Mouse (Mus musculus) myocyte (in vitro differentiated cells): ENCODE data around the gene Acbd4. TPM values are rescaled to one million over a fixed set of nuclear protein-coding genes. Genes with fewer than 3 reads are reported as not detected.

ENCODE experiments used
- H3K27me3 ChIP-seq: one replicate; pipeline ENCODE4 v1.6.1; 2011; ENCODE audit not compliant: control insufficient read depth, insufficient read depth, insufficient read length
- H3K36me3 ChIP-seq: one replicate; pipeline ENCODE4 v1.6.1; 2011; ENCODE audit not compliant: control insufficient read depth, insufficient read depth
- H3K4me2 ChIP-seq: one replicate; pipeline ENCODE4 v1.6.1; 2011; ENCODE audit warnings: low read depth, control low read depth
- H3K4me3 ChIP-seq: one replicate; pipeline ENCODE4 v1.5.1; 2011; ENCODE audit warnings: mild to moderate bottlenecking, control low read depth, moderate library complexity
- H3K79me2 ChIP-seq: one replicate; pipeline ENCODE4 v1.6.1; 2011; ENCODE audit not compliant: control insufficient read depth, insufficient read depth
- H3ac ChIP-seq: one replicate; pipeline ENCODE4 v1.6.1; 2011; ENCODE audit not compliant: control insufficient read depth, insufficient read length
- CEBPB ChIP-seq: IDR thresholded peaks from 2 replicates; pipeline ENCODE4 v1.6.1; 2011; ENCODE audit warnings: mild to moderate bottlenecking, moderate library complexity; ENCODE audit not compliant: poor library complexity, insufficient read depth, severe bottlenecking
- E2F4 ChIP-seq: IDR thresholded peaks from one replicate; pipeline ENCODE4 v1.6.1; 2011; ENCODE audit warnings: mild to moderate bottlenecking, control low read depth, moderate library complexity; ENCODE audit not compliant: insufficient read depth
- MAX ChIP-seq: IDR thresholded peaks from one replicate; pipeline ENCODE4 v1.6.1; 2011; ENCODE audit warnings: low read depth, mild to moderate bottlenecking, control low read depth
- MYOD1 ChIP-seq, 3 experiments: IDR thresholded peaks; one replicate each; pipeline ENCODE4 v1.6.1; 2011; ENCODE audit warnings: control low read depth in 2 of 3, low read depth in 2 of 3, mild to moderate bottlenecking in 2 of 3, moderate library complexity in 1 of 3; ENCODE audit not compliant: insufficient read length in 2 of 3, control insufficient read depth in 1 of 3
- MYOG ChIP-seq, 3 experiments: IDR thresholded peaks; one replicate each; pipeline ENCODE4 v1.6.1; 2011; ENCODE audit warnings: control low read depth in 2 of 3, low read depth in 2 of 3, mild to moderate bottlenecking in 2 of 3; ENCODE audit not compliant: insufficient read length in 2 of 3, control insufficient read depth in 1 of 3, insufficient read depth in 1 of 3
- POLR2A ChIP-seq: IDR thresholded peaks from one replicate; pipeline ENCODE4 v1.6.1; 2011; ENCODE audit warnings: low read depth, mild to moderate bottlenecking, control low read depth, moderate library complexity; ENCODE audit not compliant: insufficient read length
- POLR2AphosphoS2 ChIP-seq: IDR thresholded peaks from one replicate; pipeline ENCODE4 v1.6.1; 2011; ENCODE audit warnings: low read depth, control low read depth; ENCODE audit not compliant: insufficient read length
- REST ChIP-seq: IDR thresholded peaks from one replicate; pipeline ENCODE4 v1.6.1; 2011; ENCODE audit warnings: mild to moderate bottlenecking, control low read depth, moderate library complexity; ENCODE audit not compliant: insufficient read depth, insufficient read length
- SRF ChIP-seq: IDR thresholded peaks from one replicate; pipeline ENCODE4 v1.6.1; 2011; ENCODE audit warnings: low read depth; ENCODE audit not compliant: control insufficient read depth, insufficient read length
- TCF12 ChIP-seq: IDR thresholded peaks from one replicate; pipeline ENCODE4 v1.6.1; 2011; ENCODE audit warnings: mild to moderate bottlenecking, control low read depth; ENCODE audit not compliant: poor library complexity, insufficient read depth, severe bottlenecking
- TCF3 ChIP-seq: IDR thresholded peaks from one replicate; pipeline ENCODE4 v1.6.1; 2011; ENCODE audit warnings: low read depth, control low read depth; ENCODE audit not compliant: insufficient read length
- USF1 ChIP-seq: IDR thresholded peaks from one replicate; pipeline ENCODE4 v1.6.1; 2011; ENCODE audit warnings: low read depth, mild to moderate bottlenecking, control low read depth, moderate library complexity
- polyA plus RNA-seq: library from polyadenylated mRNA; unstranded; fragments of >200 nt; fragmentation: generic; extraction: Trizol; gene quantifications from one replicate; pipeline ENCODE4 v1.2.1, GENCODE M21; 2012; ENCODE audit warnings: missing spikeins

Acbd4 gene
- polyA plus RNA-seq, 1 experiment, result 55.2 TPM

- no peak overlapping the region for H3K4me3 ChIP-seq
- no peaks in the 10 kb centered on the region for H3K27me3 ChIP-seq
- peaks cover 16% of the 10 kb centered on the region for H3K79me2 ChIP-seq
- no peaks in the 10 kb centered on the region for H3K36me3 ChIP-seq
- H3K4me2 ChIP-seq, result peak overlapping the region; percentile 62
- no peak for TF ChIP-seq TCF3
- TF ChIP-seq MYOG (IDR thresholded peaks at IDR 0.05; ENCODE audit: control insufficient read depth in 1 of 3, insufficient read depth in 1 of 3, insufficient read length in 2 of 3, low read depth in 2 of 3), result peak in 1 of 3 experiments; percentile 69
- peak in 1 of 3 experiments; percentile 57 for TF ChIP-seq MYOD1 (IDR thresholded peaks at IDR 0.05; ENCODE audit: control insufficient read depth in 1 of 3, insufficient read length in 2 of 3, low read depth in 2 of 3)
- H3ac ChIP-seq, result no peak overlapping the region
Measured at GRCm38 (mm10) chr11:103095107-103095670, 6.3 kb upstream of the Acbd4 start.

GRCm38 (mm10) chr11:103095801-103096200, 5.7 kb upstream of the Acbd4 start:
- no peak for TF ChIP-seq E2F4
- TF ChIP-seq TCF12, result no peak
- no peak for TF ChIP-seq USF1
- no peak for TF ChIP-seq REST
- no peak for TF ChIP-seq TCF3
- no peak for TF ChIP-seq POLR2AphosphoS2
- no peak for TF ChIP-seq POLR2A
- no peak for TF ChIP-seq CEBPB
- TF ChIP-seq MYOG (IDR thresholded peaks at IDR 0.05; ENCODE audit: control insufficient read depth in 1 of 3, insufficient read depth in 1 of 3, insufficient read length in 2 of 3, low read depth in 2 of 3), result no peak
- TF ChIP-seq MAX, result no peak
- Histone ChIP-seq H3K4me3 (no peak overlapping the region), H3K36me3 (no peaks in the 10 kb centered on the region), H3K27me3 (no peaks in the 10 kb centered on the region), H3K4me2 (no peak overlapping the region), H3ac (no peak overlapping the region), H3K79me2 (peaks cover 21% of the 10 kb centered on the region)

GRCm38 (mm10) chr11:103096979-103097894, 4.2 kb upstream of the Acbd4 start:
- Histone ChIP-seq H3K4me3 (no peak overlapping the region), H3ac (no peak overlapping the region), H3K36me3 (no peaks in the 10 kb centered on the region), H3K4me2 (peak overlapping the region; percentile 63), H3K27me3 (no peaks in the 10 kb centered on the region), H3K79me2 (peaks cover 26% of the 10 kb centered on the region)
- no peak for TF ChIP-seq MYOD1 (IDR thresholded peaks at IDR 0.05; ENCODE audit: control insufficient read depth in 1 of 3, insufficient read length in 2 of 3, low read depth in 2 of 3)
- peak in 1 of 3 experiments; percentile 19 for TF ChIP-seq MYOG (IDR thresholded peaks at IDR 0.05; ENCODE audit: control insufficient read depth in 1 of 3, insufficient read depth in 1 of 3, insufficient read length in 2 of 3, low read depth in 2 of 3)

- peaks cover 26% of the 10 kb centered on the region for H3K79me2 ChIP-seq
- H3K27me3 ChIP-seq, result no peaks in the 10 kb centered on the region
- TF ChIP-seq REST (no peak), POLR2A (no peak), MYOD1 (IDR thresholded peaks at IDR 0.05; ENCODE audit: control insufficient read depth in 1 of 3, insufficient read length in 2 of 3, low read depth in 2 of 3) (no peak)
- H3ac ChIP-seq, result no peak overlapping the region
- H3K4me3 ChIP-seq, result no peak overlapping the region
- H3K36me3 ChIP-seq, result no peaks in the 10 kb centered on the region
- H3K4me2 ChIP-seq, result peak overlapping the region; percentile 79
Measured at GRCm38 (mm10) chr11:103098531-103099190, 2.8 kb upstream of the Acbd4 start.

- Histone ChIP-seq H3K36me3 (no peaks in the 10 kb centered on the region), H3K27me3 (no peaks in the 10 kb centered on the region), H3ac (no peak overlapping the region), H3K4me3 (no peak overlapping the region), H3K79me2 (peaks cover 26% of the 10 kb centered on the region), H3K4me2 (peak overlapping the region; percentile 79)
- no peak for TF ChIP-seq REST
- TF ChIP-seq POLR2A, result no peak
- no peak for TF ChIP-seq E2F4
- no peak for TF ChIP-seq CEBPB
- TF ChIP-seq TCF3, result no peak
- TF ChIP-seq POLR2AphosphoS2, result no peak
- no peak for TF ChIP-seq MAX
- no peak for TF ChIP-seq MYOG (IDR thresholded peaks at IDR 0.05; ENCODE audit: control insufficient read depth in 1 of 3, insufficient read depth in 1 of 3, insufficient read length in 2 of 3, low read depth in 2 of 3)
- TF ChIP-seq USF1, result no peak
- TF ChIP-seq TCF12, result no peak
- TF ChIP-seq SRF, result no peak
- no peak for TF ChIP-seq MYOD1 (IDR thresholded peaks at IDR 0.05; ENCODE audit: control insufficient read depth in 1 of 3, insufficient read length in 2 of 3, low read depth in 2 of 3)
Measured at GRCm38 (mm10) chr11:103099352-103099940, 2.0 kb upstream of the Acbd4 start.
